Mouse (Mus musculus): Measurements from ENCODE around the gene Ubxn7. TPM values are rescaled to one million over a fixed set of nuclear protein-coding genes. Genes with fewer than 3 reads are reported as not detected.

Ubxn7 gene
- total RNA-seq, 1 experiment from 2014 or later: 43.5 TPM

DNA sequence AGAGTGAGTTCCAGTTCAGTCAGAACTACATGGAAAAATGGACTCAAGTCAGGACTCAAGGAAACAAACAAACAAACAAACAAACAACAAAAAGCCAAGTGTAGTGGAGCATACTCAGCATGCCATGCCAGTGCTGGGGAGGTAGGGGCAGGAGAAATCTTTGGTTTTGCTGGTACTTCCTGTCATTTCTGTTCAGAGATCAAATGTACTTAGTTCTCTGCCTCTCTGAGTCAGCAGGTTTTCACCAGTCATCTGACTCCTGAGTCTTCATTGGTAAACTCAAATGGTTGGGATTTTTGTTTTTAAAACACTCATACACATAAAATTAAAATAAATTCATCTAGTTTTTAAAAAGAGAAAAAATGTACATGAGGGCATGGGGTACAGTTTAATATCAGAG lies 13.5 kb downstream of the Ubxn7 start:
- ATAC-seq (replicated peaks in 1 of 2; ENCODE audit: insufficient read depth in 1 of 2, low FRiP score in 2 of 2, low TSS enrichment in 1 of 2, low read depth in 1 of 2, poor library complexity in 2 of 2, severe bottlenecking in 2 of 2): 0 out of 4 replicates have a peak, but pooled peaks of 1 of the 2 experiments have one; percentile 36

DNA sequence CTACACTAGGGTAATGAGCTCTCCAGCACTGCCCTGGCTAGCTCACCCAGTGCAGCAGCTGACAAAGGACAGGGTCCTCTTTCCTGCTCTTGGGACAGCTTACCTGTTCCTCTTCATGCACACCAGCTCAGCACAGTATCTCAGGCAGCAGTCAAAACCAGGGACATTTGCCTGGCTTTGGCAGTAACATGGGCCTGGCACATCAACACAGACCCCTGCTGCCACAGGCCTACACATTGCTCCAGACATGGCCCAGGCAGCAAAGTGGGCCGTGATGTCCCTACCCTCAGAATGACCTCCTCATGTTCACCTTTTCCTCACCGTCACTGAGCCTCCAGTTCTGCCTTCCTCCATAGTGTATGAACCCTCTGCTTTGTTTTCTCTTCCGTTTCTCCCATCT lies 18.7 kb downstream of the Ubxn7 start:
- no peak for ATAC-seq (replicated peaks in 1 of 2; ENCODE audit: insufficient read depth in 1 of 2, low FRiP score in 2 of 2, low TSS enrichment in 1 of 2, low read depth in 1 of 2, poor library complexity in 2 of 2, severe bottlenecking in 2 of 2)

DNA sequence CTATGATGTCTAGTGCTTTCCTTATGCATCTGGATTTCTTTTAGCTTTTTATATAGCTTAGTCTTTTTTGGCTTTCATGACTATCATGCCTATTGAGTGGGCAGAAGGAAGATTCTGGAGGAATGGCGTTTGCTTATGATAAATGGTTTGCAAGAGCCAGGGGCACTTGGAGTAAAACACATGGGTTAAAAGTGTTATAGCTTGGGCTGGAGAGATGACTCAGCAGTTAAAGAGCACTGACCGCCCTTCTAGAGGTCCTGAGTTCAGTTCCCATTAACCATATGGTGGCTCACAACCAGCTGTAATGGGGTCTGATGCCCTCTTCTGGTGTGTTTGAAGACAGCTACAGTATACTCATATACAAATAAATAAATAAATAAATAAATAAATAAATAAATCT lies 31.5 kb downstream of the Ubxn7 start:
- no peak for ATAC-seq (replicated peaks in 1 of 2; ENCODE audit: insufficient read depth in 1 of 2, low FRiP score in 2 of 2, low TSS enrichment in 1 of 2, low read depth in 1 of 2, poor library complexity in 2 of 2, severe bottlenecking in 2 of 2)

DNA sequence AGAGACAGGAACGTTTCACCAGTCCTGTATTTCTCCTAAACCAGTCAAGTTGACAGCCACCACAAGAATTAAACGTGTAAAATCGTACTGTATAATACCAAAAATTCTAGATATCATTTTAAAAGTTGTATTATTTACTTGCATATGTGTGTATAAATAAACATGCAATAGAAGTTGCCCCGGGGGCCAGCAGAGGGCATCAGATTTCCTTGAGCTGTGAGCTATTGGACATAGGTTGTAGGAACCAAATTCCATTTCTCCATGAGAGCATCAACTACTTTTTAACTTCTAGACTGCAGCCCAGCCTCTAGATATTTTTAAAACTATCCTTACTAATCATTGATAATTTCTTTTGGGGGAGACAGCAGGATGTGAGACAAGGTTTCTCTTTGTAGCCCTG lies 39.3 kb downstream of the Ubxn7 start:
- ATAC-seq (replicated peaks in 1 of 2; ENCODE audit: insufficient read depth in 1 of 2, low FRiP score in 2 of 2, low TSS enrichment in 1 of 2, low read depth in 1 of 2, poor library complexity in 2 of 2, severe bottlenecking in 2 of 2): 0 out of 4 replicates have a peak, but pooled peaks of 1 of the 2 experiments have one; percentile 32

DNA sequence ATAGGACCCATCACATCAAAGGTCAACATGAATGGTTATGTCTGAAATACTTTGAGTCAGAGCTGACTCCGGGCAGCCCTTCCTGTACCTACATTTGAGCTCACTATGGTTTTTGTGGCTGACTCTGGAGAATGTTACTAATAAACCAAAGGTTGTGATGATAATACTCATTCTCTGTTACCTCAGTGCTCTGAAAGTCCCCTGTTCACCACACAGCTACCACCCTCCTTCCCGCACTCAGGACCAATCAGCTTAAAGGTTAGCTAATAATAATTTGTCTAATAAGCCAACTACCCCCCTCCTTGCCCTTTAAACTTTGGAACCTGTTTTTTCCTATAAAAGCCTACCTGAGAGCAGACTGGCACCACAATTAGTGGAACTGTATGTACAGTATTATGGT lies 47.5 kb downstream of the Ubxn7 start:
- no peak for ATAC-seq (replicated peaks in 1 of 2; ENCODE audit: insufficient read depth in 1 of 2, low FRiP score in 2 of 2, low TSS enrichment in 1 of 2, low read depth in 1 of 2, poor library complexity in 2 of 2, severe bottlenecking in 2 of 2)

DNA sequence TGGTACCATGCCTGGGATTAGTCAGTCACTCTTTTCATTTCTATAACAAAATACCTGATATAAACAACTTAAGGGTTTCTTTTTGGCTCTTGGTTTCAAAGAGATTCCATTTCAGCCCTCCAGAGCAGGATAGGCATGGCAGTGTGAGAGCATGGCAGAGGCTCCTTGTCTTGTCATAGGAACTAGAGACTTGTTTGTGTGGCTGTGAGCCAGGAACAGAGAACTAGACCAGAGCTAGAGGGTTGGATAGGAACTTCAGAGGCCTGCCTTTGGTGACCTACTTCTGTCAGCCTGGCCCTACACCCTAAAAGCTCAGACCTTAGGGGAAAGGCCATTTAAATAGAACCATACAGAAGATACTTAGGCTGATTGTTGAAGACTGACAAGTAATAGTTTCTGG lies 50.8 kb downstream of the Ubxn7 start:
- ATAC-seq (replicated peaks in 1 of 2; ENCODE audit: insufficient read depth in 1 of 2, low FRiP score in 2 of 2, low TSS enrichment in 1 of 2, low read depth in 1 of 2, poor library complexity in 2 of 2, severe bottlenecking in 2 of 2): no peak

DNA sequence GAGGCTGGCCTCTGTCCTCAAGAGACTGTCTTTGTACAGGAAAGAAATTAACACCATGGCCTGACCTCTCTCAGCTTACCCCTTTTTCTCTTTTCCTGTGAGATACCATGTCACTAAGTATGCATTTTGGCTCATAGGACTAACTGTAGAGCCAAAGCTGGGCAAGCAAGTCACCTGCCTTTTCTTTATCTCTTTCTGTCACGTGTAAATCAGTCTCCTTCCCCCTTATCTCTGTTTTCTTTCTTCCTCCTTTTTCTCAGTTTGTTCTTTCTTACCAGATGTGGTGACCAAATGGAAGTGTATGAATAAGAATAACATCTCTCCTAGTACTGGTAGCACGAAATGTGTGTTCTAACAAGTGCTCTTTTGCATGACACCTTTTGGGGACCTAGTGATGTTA lies 52.8 kb downstream of the Ubxn7 start:
- no peak for ATAC-seq (replicated peaks in 1 of 2; ENCODE audit: insufficient read depth in 1 of 2, low FRiP score in 2 of 2, low TSS enrichment in 1 of 2, low read depth in 1 of 2, poor library complexity in 2 of 2, severe bottlenecking in 2 of 2)

DNA sequence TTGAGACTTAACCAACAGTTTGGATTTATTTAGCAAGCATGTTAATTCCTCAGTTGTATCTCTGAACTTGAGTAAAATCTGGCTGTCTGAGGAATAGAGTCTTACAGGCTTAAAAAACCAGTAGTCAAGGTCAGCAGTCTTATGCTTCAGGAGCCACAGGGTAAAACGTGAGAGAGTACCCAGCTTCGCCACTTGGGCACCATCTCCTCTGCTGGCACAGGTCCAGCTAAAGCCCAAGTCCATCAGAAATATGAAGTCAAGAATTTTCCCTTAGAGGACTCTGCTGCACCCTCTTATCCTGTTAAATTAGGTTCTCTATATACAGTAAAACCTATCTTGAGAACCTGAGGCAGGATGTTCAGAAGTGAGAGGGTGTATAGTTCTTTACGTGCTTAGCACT lies 54.8 kb downstream of the Ubxn7 start:
- ATAC-seq (replicated peaks in 1 of 2; ENCODE audit: insufficient read depth in 1 of 2, low FRiP score in 2 of 2, low TSS enrichment in 1 of 2, low read depth in 1 of 2, poor library complexity in 2 of 2, severe bottlenecking in 2 of 2): no peak

DNA sequence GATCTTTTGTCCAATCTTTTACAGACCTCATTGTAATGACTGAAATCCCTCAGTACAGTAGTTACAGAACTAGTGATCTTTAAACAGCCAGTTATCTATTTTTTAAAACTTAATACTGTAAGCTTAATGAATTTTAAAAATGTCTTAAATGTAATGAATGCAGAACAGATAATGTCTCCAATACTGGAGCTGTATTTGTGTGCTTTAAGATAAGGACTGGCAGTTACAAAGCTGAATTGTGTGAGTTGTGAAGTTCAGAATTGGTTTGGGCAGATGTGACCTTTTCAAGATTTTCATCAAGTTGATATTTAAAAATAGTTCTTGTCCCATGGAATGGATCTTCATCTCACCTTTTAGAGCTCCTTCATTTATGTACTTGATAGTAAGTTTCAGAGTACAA lies 57.0 kb downstream of the Ubxn7 start:
- no peak for ATAC-seq (replicated peaks in 1 of 2; ENCODE audit: insufficient read depth in 1 of 2, low FRiP score in 2 of 2, low TSS enrichment in 1 of 2, low read depth in 1 of 2, poor library complexity in 2 of 2, severe bottlenecking in 2 of 2)

DNA sequence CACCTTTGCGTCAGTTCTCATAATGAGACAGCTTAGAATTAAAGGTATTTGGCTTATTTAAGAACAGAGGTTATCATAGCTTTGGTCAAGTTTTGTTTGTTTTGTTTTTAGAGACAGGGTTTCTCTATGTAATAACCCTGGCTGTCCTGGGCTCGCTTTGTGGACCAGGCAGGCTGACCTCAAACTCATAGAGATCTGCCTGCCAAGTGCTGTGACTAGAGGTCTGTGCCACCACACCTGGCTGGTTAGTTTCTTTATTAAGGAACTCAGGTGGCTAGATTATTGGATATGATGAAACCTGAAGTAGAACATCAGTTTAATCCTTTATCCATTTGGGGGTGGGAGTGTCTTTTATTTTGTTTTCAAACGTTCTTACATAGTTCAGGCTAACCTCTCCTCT lies 57.8 kb downstream of the Ubxn7 start:
- no peak for ATAC-seq (replicated peaks in 1 of 2; ENCODE audit: insufficient read depth in 1 of 2, low FRiP score in 2 of 2, low TSS enrichment in 1 of 2, low read depth in 1 of 2, poor library complexity in 2 of 2, severe bottlenecking in 2 of 2)

DNA sequence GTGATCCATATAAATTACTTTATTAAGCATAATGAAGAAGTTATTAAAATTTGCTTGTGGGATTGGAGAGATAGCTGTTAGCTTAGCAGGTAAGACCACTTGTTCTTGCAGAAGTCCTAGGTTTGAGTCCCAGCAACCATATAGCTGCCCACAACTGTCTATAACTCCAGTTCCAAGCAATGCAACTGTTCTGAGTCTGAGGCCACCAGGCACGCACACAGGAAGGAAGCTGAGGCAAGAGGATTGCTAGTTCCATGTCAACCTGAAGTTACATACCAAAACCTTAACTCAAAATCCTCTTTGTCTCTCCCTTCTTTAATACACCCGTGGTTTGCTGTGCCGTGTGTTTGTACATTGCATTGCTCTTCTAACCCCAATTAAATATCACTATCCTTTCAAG lies 58.8 kb downstream of the Ubxn7 start:
- ATAC-seq (replicated peaks in 1 of 2; ENCODE audit: insufficient read depth in 1 of 2, low FRiP score in 2 of 2, low TSS enrichment in 1 of 2, low read depth in 1 of 2, poor library complexity in 2 of 2, severe bottlenecking in 2 of 2): no peak; a peak in 1 of 4 replicates

DNA sequence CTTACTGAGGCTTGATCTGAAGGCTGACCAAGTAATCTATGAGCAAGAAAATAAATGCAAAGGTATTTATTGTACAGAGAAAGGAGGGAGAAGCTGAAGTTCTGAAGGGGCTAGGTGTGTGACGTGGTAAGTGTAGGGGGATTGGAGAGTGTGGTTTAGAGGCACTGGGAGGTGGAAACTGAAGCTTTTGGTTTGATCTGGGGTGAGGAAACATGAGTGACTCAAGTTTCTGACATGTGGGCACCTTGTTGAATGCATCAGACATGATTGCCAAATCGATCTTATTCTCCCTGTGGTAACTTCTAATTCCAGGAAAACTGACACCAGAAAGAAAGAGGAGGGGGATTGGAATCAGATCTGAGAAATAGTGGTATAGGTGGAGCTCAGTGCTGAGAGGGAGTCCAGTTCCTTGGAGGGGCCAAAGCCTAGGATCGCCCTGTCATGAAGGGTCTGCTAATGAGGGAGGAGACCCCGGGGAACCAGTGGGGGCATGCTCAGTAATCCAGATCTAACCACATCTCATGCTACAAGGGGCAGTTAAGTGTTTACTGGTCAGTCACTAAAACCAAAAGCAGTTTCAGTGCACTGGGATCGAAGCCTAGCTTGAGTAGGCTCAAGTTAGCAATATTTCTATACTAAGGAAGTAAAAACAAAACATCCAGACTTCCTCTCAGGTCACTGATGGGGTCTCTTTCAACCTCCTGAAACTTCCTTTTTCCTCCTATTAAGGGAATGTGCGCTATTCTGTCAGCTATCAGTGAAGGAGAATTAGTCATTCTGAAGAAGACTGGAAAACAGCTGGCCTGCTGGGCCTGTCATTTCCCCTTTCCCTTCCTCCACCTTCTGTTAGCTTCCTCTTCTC lies 63.9 kb downstream of the Ubxn7 start:
- ATAC-seq (replicated peaks in 1 of 2; ENCODE audit: insufficient read depth in 1 of 2, low FRiP score in 2 of 2, low TSS enrichment in 1 of 2, low read depth in 1 of 2, poor library complexity in 2 of 2, severe bottlenecking in 2 of 2): no peak; a peak in 1 of 4 replicates

DNA sequence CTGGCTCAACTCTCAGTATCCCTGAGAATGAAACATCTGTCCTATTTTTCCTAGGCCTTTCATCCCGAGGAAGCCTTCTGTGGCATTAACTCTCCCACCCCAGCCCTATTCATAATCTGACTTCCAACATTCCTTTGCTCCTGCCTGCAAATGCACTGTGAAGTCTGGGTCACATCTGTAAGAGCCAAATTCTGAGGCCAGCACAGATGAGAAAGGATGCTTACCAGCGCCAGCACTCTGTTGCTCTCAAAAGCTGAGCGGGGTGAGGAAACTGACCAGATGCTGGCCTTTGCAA lies 64.4 kb downstream of the Ubxn7 start:
- no peak for ATAC-seq (replicated peaks in 1 of 2; ENCODE audit: insufficient read depth in 1 of 2, low FRiP score in 2 of 2, low TSS enrichment in 1 of 2, low read depth in 1 of 2, poor library complexity in 2 of 2, severe bottlenecking in 2 of 2)

DNA sequence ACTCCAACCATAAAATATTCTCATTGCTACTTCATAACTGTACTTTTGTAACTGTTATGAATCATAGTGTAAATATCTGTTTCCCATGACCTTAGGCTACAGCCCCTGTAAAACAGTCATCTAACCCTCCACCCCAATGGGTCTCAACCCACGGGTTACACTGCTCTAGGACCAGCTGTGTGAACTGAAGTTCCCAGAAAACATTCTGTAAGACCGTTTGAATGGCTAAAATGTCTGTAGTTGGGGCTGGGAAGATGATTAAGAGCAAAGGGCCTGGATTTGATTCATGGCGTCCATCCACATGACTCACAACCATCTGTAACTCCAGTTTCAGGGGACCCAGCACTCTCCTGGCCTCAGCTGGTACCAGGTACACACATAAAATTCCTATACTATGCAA lies 66.1 kb downstream of the Ubxn7 start:
- ATAC-seq (replicated peaks in 1 of 2; ENCODE audit: insufficient read depth in 1 of 2, low FRiP score in 2 of 2, low TSS enrichment in 1 of 2, low read depth in 1 of 2, poor library complexity in 2 of 2, severe bottlenecking in 2 of 2): no peak

DNA sequence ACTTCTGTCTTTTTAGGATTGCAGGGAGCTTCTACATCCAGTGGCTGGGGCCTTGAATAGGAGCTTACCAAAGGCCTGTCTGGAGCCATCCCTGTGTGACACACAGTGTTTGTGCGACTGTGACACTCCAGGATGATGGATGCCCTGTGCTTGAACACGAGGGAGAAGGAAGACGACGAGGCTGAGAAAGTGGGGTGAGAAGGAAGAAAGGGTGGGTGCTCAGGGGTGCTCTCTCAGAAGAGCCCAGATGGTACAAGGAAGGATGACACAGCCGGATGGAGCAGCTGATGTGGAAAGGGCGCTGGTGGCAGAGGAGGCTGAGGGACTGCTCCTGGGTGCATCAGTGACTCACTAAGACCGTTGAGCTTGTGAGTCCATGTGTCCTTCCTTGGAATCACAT lies 68.2 kb downstream of the Ubxn7 start, which contains the start of gene Tm4sf19:
Tm4sf19 (plus strand) TSS at position 240 of the 400 bp plus-strand sequence.
- ATAC-seq (replicated peaks in 1 of 2; ENCODE audit: insufficient read depth in 1 of 2, low FRiP score in 2 of 2, low TSS enrichment in 1 of 2, low read depth in 1 of 2, poor library complexity in 2 of 2, severe bottlenecking in 2 of 2): no peak

DNA sequence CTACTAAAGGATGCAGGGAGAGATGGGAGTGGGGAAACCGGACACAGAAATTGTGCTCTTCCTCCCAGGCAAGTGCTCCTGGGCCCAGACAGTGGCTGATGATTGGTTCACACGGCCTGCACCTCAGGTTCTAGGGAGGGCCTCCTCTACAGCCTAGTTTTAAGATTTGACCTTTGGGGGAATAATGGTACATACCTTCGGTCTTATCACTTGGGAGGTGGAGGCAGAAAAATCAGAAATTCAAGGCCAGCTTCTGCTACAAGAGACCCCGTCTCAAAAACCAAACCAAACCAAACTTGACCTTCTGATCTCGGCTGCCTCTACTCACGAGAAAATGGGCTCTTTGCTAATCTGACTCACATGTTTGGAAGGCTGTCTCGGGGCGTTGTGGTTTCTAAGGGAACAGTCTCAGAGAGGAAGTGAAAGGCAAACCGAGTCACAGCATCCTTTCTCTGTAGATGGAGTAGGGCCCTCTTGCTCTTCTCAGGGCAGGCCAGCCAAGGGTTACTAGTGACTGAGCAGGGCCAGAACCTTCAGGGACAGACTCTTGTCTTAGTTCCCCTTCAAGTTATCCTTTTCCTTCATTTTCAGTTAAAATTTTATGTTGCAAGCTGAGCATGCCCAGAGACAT lies 69.4 kb downstream of the Ubxn7 start:
- no peak for ATAC-seq (replicated peaks in 1 of 2; ENCODE audit: insufficient read depth in 1 of 2, low FRiP score in 2 of 2, low TSS enrichment in 1 of 2, low read depth in 1 of 2, poor library complexity in 2 of 2, severe bottlenecking in 2 of 2)

DNA sequence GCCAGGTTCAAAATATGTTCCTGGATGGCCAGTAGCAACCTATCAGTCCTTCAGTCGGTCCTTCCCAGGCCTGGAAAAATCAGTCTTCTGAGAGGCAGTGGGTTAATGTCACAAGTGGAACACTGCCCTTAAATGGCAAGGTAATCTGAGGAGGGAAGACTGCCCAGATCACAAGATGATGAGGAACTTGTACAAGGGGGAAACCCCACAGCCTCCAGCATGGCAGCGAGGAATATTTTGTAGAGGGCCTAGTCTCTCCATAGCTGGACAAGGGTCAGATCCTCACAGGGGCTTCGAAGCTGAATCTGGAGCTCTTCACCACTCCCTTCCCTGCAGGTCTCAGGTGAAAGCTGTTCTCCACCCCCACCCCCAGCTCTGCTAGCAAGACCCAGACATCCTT lies 70.8 kb downstream of the Ubxn7 start:
- ATAC-seq (replicated peaks in 1 of 2; ENCODE audit: insufficient read depth in 1 of 2, low FRiP score in 2 of 2, low TSS enrichment in 1 of 2, low read depth in 1 of 2, poor library complexity in 2 of 2, severe bottlenecking in 2 of 2): no peak

DNA sequence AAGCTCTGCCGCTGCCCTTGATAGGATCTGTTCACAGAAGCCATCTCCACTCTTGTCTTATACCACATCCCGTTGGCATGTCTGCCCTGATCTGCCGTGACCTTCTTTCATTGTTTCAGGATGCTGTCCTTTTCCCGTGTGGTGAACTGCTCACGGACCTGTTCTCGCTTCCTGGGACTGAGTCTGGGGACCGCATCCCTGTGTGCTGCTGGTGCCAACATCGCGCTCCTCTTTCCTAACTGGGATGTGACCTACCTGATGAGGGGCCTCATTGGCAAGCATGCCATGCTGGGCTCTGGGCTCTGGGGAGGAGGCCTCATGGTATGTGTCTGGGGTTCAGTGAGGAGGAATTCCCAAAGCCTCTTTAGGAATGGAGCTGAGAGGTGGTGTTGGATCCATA lies 73.7 kb downstream of the Ubxn7 start:
- ATAC-seq (replicated peaks in 1 of 2; ENCODE audit: insufficient read depth in 1 of 2, low FRiP score in 2 of 2, low TSS enrichment in 1 of 2, low read depth in 1 of 2, poor library complexity in 2 of 2, severe bottlenecking in 2 of 2): no peak

DNA sequence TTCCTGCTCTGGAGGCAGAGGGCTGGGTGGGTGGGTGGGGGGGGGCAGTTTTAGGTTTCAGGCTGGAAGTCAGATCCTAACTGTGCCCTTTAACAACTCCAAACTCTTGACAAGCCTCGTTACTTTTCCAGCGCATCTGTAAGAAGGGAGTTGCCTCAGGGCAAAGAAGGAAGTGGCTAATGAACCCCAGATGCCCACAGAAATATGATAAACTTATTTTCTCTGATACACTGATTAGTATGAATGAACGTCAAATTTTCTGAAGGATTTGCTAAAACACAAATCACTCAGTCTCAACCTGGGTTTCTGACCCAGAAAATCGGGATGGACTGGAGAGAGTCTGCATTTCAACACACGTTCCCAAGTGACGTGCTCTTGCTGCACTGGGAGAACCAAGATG lies 74.6 kb downstream of the Ubxn7 start:
- no peak for ATAC-seq (replicated peaks in 1 of 2; ENCODE audit: insufficient read depth in 1 of 2, low FRiP score in 2 of 2, low TSS enrichment in 1 of 2, low read depth in 1 of 2, poor library complexity in 2 of 2, severe bottlenecking in 2 of 2)
